Mouse (Mus musculus): ENCODE results near the gene Eif2a. TPM values are rescaled to one million over a fixed set of nuclear protein-coding genes. Genes with fewer than 3 reads are reported as not detected.

The Eif2a gene
- polyA plus RNA-seq, 1 experiment from 2014 or later: 61.4 TPM

DNA sequence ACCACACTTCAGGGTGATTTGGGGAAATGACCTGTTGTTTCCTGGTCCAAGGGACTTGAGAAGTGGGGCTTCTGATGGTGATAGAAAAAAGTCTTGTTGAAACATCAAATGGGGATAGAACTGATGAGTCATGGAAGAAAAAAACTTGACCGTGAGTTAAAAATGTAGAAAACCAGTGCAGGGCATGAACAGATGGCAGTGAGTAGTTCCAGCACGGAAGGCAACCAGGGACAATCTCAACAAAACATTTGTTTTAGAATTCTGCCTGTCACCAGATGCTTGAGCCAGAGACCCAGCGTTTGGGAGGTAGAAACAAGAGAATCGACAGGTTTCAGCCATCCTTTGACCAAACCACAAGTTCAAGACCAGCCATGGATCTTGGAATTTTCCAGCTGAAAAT lies 32.0 kb upstream of the Eif2a start:
- Histone ChIP-seq H3K9ac (no peak overlapping the region), H3K36me3 (ENCODE audit: insufficient read depth) (no peaks in the 10 kb centered on the region), H3K4me2 (no peak overlapping the region), H3K27me3 (ENCODE audit: insufficient read depth, low read length) (no peaks in the 10 kb centered on the region), H3K4me1 (ENCODE audit: insufficient read depth) (no peaks in the 10 kb centered on the region), H3K4me3 (ENCODE audit: low read depth, low read length) (no peak overlapping the region), H3K27ac (ENCODE audit: low read depth) (no peak overlapping the region), H3K9me3 (ENCODE audit: low read depth, low read length) (no peaks in the 10 kb centered on the region)
- ATAC-seq (ENCODE audit: insufficient read depth): no peak
- DNase-seq: no peak
- no peak for TF ChIP-seq CTCF (IDR thresholded peaks at IDR 0.05; ENCODE audit: low read depth)
- 74% methylated on average over 4 of the region's 4 CpGs for WGBS

DNA sequence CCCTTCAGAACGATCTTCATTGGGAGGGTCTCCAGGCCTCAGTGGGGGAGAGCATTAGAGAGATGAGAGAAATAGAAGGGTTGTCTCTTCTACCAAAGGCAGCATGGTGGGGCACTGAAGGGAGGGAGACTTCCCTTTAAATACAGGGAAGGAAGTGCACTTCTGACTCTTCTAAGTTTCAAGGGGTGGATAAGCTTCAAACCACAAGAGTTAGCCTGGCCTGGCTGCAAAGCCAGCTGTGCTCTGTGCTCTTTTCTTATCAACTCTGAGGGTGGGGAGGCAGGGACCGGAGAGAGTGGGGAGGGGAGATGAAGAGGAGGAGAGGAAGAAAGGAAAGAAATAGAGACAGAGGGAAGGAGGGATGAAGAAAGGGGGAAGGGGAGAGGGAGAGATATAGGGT lies 23.7 kb upstream of the Eif2a start:
- Histone ChIP-seq H3K9me3 (ENCODE audit: low read depth, low read length) (no peaks in the 10 kb centered on the region), H3K9ac (no peak overlapping the region), H3K4me3 (ENCODE audit: low read depth, low read length) (no peak overlapping the region), H3K4me1 (ENCODE audit: insufficient read depth) (no peaks in the 10 kb centered on the region), H3K27ac (ENCODE audit: low read depth) (no peak overlapping the region), H3K27me3 (ENCODE audit: insufficient read depth, low read length) (no peaks in the 10 kb centered on the region), H3K36me3 (ENCODE audit: insufficient read depth) (no peaks in the 10 kb centered on the region), H3K4me2 (no peak overlapping the region)
- TF ChIP-seq CTCF (IDR thresholded peaks at IDR 0.05; ENCODE audit: low read depth): no peak
- WGBS: 45% methylated on average over 2 of the region's 2 CpGs
- DNase-seq (no peak), ATAC-seq (ENCODE audit: insufficient read depth) (no peak)

DNA sequence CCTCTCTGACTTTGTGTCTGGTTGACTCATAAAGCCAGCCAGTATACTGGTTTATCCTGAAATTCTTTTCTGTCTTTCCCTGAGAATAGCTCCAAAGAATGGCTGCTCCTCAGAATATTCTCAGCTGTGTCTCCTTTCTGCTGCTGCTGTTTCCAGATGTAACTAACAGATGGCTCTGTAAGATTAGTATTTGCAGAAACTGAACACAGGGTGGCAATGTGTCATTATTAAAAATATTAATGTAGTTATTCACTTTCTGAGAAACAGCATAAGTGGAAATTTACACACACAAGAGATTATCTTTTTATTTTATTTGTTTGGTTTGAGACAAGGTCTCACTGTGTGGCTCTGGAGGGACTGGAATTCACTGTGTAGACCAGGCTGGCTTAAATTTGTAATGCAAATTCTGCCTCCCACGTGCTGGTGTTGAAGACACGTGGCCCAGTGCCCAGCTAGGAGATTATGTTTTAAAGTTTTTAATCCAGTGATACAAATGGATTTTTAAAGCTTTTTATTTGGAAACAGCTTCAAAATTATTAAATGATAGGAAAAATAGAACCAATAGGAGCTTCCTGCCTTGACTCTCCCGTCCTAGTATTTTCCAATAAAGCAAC lies 21.8 kb upstream of the Eif2a start:
- H3K4me3 ChIP-seq (ENCODE audit: low read depth, low read length): no peak overlapping the region
- 60% methylated on average over 3 of the region's 3 CpGs for WGBS

DNA sequence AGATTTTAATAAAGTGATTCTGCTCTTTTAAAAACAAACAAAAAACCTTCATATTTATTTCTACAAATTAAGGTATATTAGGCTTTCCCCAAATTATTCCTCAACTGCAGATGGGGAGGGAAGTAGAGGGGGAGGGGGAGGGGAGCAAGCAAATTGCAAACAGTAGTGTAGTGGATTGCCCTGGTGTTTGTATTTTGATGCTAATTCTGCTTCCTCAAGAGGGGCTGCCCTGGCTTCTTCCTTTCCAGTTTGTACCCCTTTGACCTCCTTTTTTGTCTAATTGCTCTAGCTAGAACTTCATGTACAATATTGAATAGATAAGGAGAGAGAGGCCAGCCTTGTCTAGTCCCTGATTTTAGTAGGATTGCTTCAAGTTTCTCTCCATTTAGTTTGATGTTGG lies 20.9 kb upstream of the Eif2a start:
- H3K4me1 ChIP-seq (ENCODE audit: insufficient read depth): no peaks in the 10 kb centered on the region
- no peaks in the 10 kb centered on the region for H3K27me3 ChIP-seq (ENCODE audit: insufficient read depth, low read length)
- H3K9ac ChIP-seq: no peak overlapping the region
- H3K4me2 ChIP-seq: no peak overlapping the region
- DNase-seq: no peak
- TF ChIP-seq CTCF (IDR thresholded peaks at IDR 0.05; ENCODE audit: low read depth): no peak
- ATAC-seq (ENCODE audit: insufficient read depth): no peak
- H3K27ac ChIP-seq (ENCODE audit: low read depth): no peak overlapping the region
- no peaks in the 10 kb centered on the region for H3K9me3 ChIP-seq (ENCODE audit: low read depth, low read length)
- H3K4me3 ChIP-seq (ENCODE audit: low read depth, low read length): no peak overlapping the region
- H3K36me3 ChIP-seq (ENCODE audit: insufficient read depth): no peaks in the 10 kb centered on the region

More for the DNA sequence above, 21.8 kb upstream of the Eif2a start:
- Histone ChIP-seq H3K27me3 (ENCODE audit: insufficient read depth, low read length) (no peaks in the 10 kb centered on the region), H3K4me1 (ENCODE audit: insufficient read depth) (no peaks in the 10 kb centered on the region), H3K9ac (no peak overlapping the region), H3K4me2 (no peak overlapping the region), H3K9me3 (ENCODE audit: low read depth, low read length) (no peaks in the 10 kb centered on the region), H3K27ac (ENCODE audit: low read depth) (no peak overlapping the region), H3K36me3 (ENCODE audit: insufficient read depth) (no peaks in the 10 kb centered on the region)
- no peak for DNase-seq
- no peak for TF ChIP-seq CTCF (IDR thresholded peaks at IDR 0.05; ENCODE audit: low read depth)
- ATAC-seq (ENCODE audit: insufficient read depth): no peak

DNA sequence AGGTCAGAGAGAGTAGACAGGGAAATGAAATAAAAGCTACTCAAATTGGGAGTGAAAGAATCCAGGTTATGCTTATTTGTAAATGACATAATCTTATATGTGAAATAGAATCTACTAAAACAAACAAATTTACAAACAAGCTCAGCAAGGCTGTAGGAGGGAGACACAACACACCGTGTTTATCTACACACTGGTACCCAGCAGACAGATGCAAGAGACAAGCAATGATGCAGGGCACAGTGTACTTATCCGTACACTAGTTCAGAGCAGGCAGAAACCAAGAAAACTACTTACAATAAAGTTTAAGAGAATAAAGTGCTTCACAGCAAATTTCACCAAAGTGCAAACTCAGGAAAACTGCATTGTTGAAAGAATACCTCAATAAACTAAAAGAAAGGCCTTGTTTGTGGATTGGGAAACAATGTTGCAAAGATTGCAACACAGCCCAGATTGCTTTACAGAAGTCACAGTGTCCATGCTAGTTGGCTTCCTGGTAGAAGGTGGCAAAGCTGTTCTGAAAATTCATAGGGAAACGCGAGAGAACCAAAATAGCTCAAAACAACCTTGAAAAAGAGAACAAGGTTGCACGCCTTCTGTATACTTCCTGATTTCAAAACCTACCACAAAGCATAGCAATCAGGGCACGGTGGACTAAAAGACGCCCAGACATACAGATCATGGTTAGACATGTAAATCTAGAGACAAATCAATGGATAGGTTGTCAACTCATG lies 17.4 kb upstream of the Eif2a start:
- no peaks in the 10 kb centered on the region for H3K4me1 ChIP-seq (ENCODE audit: insufficient read depth)
- 83% methylated on average over 7 of the region's 7 CpGs for WGBS
- TF ChIP-seq CTCF (IDR thresholded peaks at IDR 0.05; ENCODE audit: low read depth): no peak

DNA sequence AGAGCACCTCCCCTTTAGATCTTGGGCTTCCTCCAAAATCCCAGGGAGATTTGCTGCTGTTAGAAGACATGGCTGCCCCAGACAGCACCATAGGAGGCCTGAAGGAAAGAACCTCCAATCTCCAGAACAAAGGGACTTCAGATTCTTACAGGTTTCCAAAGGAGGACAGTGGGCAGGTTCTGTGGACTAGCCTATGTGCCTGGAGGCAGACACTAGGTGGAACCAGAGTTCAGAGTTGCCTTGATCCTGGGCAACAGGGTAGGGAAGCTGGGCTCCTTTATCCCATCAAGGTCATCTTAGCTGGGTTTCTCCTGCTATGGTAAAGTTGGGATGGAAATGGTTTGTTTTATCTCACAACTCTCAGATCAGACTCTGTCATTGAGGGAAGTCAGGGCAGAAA lies 14.0 kb upstream of the Eif2a start:
- Histone ChIP-seq H3K36me3 (ENCODE audit: insufficient read depth) (no peaks in the 10 kb centered on the region), H3K4me2 (no peak overlapping the region), H3K9me3 (ENCODE audit: low read depth, low read length) (no peaks in the 10 kb centered on the region), H3K27me3 (ENCODE audit: insufficient read depth, low read length) (no peaks in the 10 kb centered on the region), H3K4me1 (ENCODE audit: insufficient read depth) (no peaks in the 10 kb centered on the region), H3K27ac (ENCODE audit: low read depth) (no peak overlapping the region), H3K9ac (no peak overlapping the region), H3K4me3 (ENCODE audit: low read depth, low read length) (no peak overlapping the region)
- TF ChIP-seq CTCF (IDR thresholded peaks at IDR 0.05; ENCODE audit: low read depth): peak; percentile 31; the same call in 1 of the 2 replicates
- ATAC-seq (ENCODE audit: insufficient read depth) (no peak), DNase-seq (no peak)

More for the DNA sequence above, 17.4 kb upstream of the Eif2a start:
- no peak overlapping the region for H3K9ac ChIP-seq
- no peak overlapping the region for H3K27ac ChIP-seq (ENCODE audit: low read depth)
- no peaks in the 10 kb centered on the region for H3K36me3 ChIP-seq (ENCODE audit: insufficient read depth)
- ATAC-seq (ENCODE audit: insufficient read depth) (no peak), DNase-seq (peak; percentile 3)
- no peaks in the 10 kb centered on the region for H3K27me3 ChIP-seq (ENCODE audit: insufficient read depth, low read length)
- no peak overlapping the region for H3K4me2 ChIP-seq
- H3K4me3 ChIP-seq (ENCODE audit: low read depth, low read length): no peak overlapping the region
- no peaks in the 10 kb centered on the region for H3K9me3 ChIP-seq (ENCODE audit: low read depth, low read length)

DNA sequence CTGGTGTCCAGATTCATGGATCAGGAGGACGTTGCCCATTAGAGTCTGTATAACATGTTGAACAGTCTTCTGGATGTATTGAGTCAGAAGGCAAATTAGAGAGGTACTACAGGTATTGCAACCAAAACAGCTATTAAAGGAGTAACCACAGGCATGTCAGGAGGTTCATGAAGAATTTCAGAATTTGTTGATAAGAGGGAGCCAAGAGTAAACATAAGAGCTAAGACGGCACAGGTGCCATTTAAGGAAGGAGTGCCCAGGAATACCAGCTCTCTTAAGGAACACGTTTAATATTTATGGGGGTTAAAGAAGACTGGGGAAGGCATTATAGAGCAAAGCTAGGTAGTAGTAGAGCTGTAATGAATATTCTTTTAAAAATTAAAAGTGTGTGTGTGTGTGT lies 12.9 kb upstream of the Eif2a start:
- H3K36me3 ChIP-seq (ENCODE audit: insufficient read depth): no peaks in the 10 kb centered on the region
- H3K27me3 ChIP-seq (ENCODE audit: insufficient read depth, low read length): no peaks in the 10 kb centered on the region
- H3K4me2 ChIP-seq: no peak overlapping the region
- no peaks in the 10 kb centered on the region for H3K9me3 ChIP-seq (ENCODE audit: low read depth, low read length)
- WGBS: 52% methylated on average over 3 of the region's 3 CpGs
- no peak for TF ChIP-seq CTCF (IDR thresholded peaks at IDR 0.05; ENCODE audit: low read depth)
- no peak for DNase-seq
- no peak overlapping the region for H3K4me3 ChIP-seq (ENCODE audit: low read depth, low read length)
- H3K9ac ChIP-seq: no peak overlapping the region
- ATAC-seq (ENCODE audit: insufficient read depth): no peak
- H3K27ac ChIP-seq (ENCODE audit: low read depth): no peak overlapping the region
- H3K4me1 ChIP-seq (ENCODE audit: insufficient read depth): no peaks in the 10 kb centered on the region

Measured in lung, embryonic 14.5 days (tissue).